Mouse (Mus musculus) bone marrow, adult 2 months (tissue): ENCODE results near the gene Zfp11.

Source experiments
- CTCF ChIP-seq: fragments of 200-500 bp; IDR thresholded peaks from 2 replicates; pipeline ENCODE4 v1.5.1; 2011; ENCODE audit warnings: low read length, control low read depth; ENCODE audit not compliant: control insufficient read depth, insufficient read depth
- POLR2A ChIP-seq: fragments of 200-500 bp; IDR thresholded peaks from 2 replicates; pipeline ENCODE4 v1.6.1; 2011; ENCODE audit warnings: low read depth, mild to moderate bottlenecking, control low read depth, low read length, borderline replicate concordance; ENCODE audit not compliant: control insufficient read depth

GRCm38 (mm10) chr5:129621361-129621760 is 48.5 kb downstream of the Zfp11 start:
- TF ChIP-seq CTCF = no peak
- TF ChIP-seq POLR2A = no peak
